Mouse (Mus musculus) spleen, adult 2 months (tissue): ENCODE measurements around the gene Htra2.

Source experiments
- CTCF ChIP-seq: fragments of 200-500 bp; IDR thresholded peaks from 2 replicates; pipeline ENCODE4 v1.5.1; 2011; ENCODE audit warnings: mild to moderate bottlenecking, inconsistent platforms; ENCODE audit not compliant: insufficient read depth, insufficient read length, insufficient replicate concordance; ENCODE audit errors: extremely low read depth
- POLR2A ChIP-seq: fragments of 200-500 bp; IDR thresholded peaks from 2 replicates; pipeline ENCODE4 v1.6.1; 2011; ENCODE audit warnings: low read depth, low read length, inconsistent platforms

DNA sequence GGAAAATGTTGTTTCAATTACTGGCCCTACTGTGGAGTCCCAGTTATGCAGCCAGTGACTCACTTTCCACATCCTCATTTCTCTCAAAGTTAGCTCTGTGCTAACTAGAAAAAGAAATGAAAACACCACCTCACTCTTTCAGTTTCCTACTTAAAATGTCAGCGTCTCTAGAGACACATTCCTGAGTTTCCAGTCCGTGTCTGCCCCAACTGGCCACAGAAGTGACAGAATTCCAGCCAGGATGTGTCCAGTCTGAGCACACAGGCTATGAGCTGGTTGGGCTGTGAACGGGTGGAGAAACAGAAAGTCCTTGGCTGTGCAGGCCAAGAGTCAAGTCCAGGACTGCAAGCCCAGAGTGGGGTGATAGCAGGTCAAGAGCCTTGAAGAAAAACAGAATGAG is 37.9 kb downstream of the Htra2 start:
- no peak for TF ChIP-seq CTCF
- TF ChIP-seq POLR2A = no peak
